Mouse (Mus musculus) kidney, postnatal 14 days (tissue): ENCODE measurements around the gene Arhgap15.

ENCODE experiments used
- DNase-seq: peaks from one replicate; pipeline ENCODE4 v3.0.0; 2022; ENCODE audit warnings: mixed read lengths

The Arhgap15 gene

DNA sequence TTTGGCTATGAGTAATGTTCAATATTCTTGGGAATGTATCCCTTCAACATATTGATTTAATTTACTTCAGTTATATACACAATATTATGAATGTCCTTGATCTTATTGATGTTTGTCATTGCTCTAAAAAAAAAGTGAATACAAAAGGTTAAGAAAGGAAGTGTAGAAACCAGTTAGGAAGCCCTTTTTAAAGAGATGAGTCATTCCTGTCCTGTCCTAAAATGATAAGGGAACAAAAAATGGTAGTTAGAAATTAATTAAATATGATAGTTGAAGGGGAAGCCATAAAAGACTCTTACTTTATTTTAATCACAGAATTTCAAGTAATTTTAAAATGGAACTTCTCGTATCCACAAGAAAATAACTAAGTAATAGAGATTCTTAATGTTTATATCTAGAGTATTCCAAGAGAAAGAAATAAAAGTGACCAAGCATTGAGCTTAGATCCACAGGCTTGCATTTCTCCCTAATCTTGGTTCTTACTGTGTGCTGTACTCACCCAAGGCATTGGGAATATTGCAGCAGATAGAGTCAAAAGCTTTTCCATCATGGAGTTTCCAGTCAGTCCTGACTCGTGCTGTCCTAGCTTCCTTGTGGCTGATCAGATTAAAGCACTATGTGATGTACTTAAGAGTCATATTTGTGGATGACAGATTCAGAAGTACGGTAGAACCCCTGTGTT, 291.0 kb downstream of the Arhgap15 start:
- no peak for DNase-seq

DNA sequence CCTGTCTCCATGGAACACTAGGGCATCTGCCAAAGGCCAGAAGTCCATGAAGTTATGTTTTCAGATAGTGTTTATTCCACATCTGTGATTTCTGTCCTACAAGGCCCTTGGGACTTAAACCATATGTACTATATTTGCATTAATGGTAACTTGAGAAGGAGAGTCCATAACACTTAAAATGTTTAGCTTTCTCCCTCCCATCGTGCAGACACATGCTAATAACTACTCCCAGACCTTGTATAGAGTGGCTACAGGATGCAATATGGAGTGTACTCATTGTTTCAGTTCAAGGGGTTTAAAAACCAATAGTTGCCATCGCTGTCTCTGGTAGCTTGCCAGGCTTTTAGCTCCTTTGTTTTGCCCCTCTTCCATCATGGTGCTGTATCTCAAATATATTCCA, 295.5 kb downstream of the Arhgap15 start:
- DNase-seq = no peak

DNA sequence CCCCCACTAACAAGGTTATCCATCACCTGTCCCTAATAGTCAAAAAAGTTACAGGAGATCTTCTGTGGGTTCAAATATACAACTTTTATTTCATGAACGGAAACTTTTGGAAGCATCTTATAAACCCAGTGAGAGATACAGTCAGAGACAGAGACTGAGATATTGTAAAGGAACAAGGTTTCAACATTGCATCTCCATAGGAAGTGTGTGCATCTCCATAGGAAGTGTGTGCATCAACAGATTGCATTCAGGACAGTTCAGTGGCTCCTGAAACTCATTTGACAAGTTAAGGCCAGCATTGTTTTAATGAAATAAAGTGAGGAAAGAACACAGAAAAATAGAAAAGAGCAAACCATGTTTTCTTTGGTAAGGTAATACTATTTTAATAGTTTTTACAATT, 296.0 kb downstream of the Arhgap15 start:
- DNase-seq = no peak

- DNase-seq = no peak
Measured at GRCm38 (mm10) chr2:44045231-44045630, 296.6 kb downstream of the Arhgap15 start.

GRCm38 (mm10) chr2:44060306-44060705, 311.7 kb downstream of the Arhgap15 start:
- no peak for DNase-seq

DNA sequence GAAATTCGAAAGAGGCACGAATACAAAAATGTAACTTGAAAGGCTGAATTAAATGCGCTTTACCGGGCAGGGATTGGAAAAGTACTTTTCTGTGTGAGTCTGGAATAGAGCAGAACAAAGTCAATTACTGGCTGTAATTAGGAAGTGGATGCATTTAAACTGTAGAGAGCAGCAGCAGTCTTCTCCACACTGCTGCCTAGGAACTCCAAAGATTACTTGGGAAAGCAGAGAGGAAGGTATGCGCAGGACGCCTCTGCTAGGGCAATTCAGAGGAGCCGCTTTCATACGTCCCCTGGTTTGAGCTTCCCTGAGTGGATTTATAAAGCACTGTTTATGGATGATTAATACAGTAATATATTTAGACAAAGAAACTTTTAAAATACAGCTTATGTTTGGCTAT, 312.1 kb downstream of the Arhgap15 start:
- DNase-seq = peak; percentile 12

- DNase-seq = no peak
Measured at GRCm38 (mm10) chr2:44065067-44065466, 316.4 kb downstream of the Arhgap15 start.

GRCm38 (mm10) chr2:44068151-44068840, 319.7 kb downstream of the Arhgap15 start:
- no peak for DNase-seq

- no peak for DNase-seq
Measured at GRCm38 (mm10) chr2:44068906-44069305, 320.3 kb downstream of the Arhgap15 start.

DNA sequence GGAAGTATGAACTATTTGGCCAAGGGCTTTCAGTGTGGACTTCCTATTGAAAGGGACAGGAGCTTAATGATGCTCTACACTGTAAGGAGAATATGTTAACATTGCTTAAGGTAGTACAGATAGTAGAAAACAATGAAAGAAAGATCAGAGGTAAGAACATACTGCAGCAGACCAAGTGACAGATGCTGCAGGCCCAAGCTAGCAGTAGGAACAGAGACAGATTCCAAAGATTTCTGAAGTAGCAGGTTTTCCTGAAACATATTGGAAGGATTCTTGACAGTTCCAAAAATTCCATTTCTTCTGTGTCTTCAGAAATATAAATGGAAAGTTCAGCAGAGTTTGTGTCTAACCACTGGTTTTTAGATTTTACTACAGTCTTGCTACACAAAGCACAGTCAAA, 327.9 kb downstream of the Arhgap15 start:
- no peak for DNase-seq

GRCm38 (mm10) chr2:44080530-44080929, 331.9 kb downstream of the Arhgap15 start:
- DNase-seq = no peak

- DNase-seq = no peak
Measured at GRCm38 (mm10) chr2:44081241-44081640, 332.6 kb downstream of the Arhgap15 start.

DNA sequence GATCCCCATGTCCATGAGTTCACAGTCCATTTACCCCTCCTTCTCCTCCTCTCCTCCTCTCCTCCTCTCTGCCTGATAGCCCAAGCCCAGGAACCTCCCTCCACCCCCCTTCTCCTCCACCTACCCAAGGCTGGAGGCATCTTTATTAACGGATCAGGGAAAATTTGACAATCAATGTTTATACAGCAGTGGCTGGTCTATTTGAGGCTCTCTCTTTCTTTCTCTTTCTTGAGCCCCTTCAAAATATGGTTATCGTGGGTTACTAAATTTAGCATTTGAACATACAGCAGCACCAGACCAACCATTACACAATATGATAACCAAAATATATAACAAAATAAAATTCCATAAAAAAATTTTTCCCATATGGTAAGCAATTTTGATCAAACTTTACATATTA, 335.8 kb downstream of the Arhgap15 start:
- no peak for DNase-seq

DNA sequence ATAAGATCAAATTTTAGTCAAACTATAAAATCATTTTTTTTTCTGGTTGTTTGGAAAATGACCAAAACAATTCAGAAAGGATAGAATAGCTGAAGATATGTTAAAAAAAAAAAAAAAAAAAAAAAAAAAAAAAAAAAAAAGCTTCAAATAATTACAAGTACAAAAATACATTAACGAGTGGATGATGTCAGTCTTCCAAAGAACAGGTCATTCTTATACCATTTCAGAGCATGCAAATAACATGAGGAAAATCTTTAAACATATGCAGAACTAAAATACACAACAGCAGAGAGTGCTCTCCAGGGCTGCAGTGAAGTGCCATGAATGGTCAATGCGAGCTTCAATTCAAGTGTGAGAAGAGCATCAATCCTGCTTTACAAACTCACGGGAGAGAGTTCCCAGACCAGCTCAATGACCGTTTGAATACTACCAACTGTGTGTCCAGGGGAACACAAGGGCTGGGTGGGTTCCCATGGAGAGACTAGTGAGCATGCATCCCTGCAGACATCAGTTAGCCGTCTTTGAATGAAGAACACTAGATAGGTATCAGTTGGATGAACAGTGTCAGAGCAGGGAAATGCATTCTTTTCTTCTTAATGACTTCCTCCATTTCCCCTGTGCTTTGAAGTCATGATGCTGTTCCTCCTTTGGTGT, 337.9 kb downstream of the Arhgap15 start:
- DNase-seq = no peak

DNA sequence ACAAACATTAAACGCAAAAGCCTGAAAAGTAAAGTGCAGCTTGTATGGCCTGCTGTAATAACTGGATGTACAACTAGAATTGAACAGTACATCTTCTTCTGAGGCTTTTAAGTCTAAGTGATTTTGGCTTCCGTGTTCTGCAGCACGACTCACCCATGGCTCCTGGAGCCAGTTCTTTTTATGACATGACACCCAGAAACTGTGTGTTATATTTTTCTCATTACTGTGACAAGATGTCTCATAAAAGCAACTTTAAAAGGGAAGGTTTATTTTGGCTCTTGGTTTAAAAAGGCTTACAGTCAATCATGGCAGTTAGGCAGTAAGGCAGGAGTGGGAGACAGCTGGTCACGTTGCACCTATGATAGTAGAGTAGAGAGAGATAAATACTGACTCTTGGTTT, 349.9 kb downstream of the Arhgap15 start:
- no peak for DNase-seq

GRCm38 (mm10) chr2:44102351-44102750, 353.7 kb downstream of the Arhgap15 start:
- DNase-seq = peak; percentile 37

DNA sequence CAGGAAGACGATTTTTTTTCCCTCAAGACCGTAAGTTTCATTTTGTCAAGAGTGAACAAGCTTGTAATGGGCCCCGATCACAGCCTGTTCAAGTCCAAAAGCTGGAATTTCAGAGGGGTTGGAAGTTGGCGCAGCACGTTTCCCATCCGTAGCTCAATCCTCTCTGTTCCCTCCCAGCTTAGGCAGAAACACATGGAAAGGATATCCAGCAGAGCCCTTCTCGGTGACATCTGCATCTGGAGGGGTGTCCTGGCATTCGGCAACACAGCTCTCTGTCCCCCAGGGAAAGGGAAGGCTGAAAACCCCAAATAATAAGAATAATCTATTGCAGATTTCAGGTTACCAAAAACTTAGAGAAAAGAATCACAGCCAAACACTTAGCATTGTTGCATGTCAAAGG, 354.7 kb downstream of the Arhgap15 start:
- no peak for DNase-seq

DNA sequence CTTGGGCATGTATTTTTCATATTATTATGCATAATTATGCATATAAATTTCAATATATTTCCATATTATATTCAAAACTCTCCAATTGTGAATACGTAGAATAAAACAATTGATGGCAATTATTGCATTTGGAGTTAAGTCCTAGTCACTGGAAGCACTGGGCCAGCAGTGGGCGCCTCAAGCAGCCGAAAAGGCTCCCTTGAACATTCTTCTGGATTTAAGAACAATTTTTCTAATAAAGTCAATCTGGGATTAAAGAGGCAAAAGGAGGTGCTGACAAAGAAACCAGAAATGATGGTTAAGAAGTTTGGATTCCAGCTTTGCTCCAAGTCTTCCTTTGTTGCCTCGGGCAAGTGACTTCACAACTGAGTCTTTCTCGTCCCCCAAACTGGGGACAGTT, 355.1 kb downstream of the Arhgap15 start:
- peak; percentile 31 for DNase-seq

- DNase-seq = peak; percentile 43
Measured at GRCm38 (mm10) chr2:44104282-44105197, 355.9 kb downstream of the Arhgap15 start.

- no peak for DNase-seq
Measured at GRCm38 (mm10) chr2:44105198-44105555, 356.6 kb downstream of the Arhgap15 start.

DNA sequence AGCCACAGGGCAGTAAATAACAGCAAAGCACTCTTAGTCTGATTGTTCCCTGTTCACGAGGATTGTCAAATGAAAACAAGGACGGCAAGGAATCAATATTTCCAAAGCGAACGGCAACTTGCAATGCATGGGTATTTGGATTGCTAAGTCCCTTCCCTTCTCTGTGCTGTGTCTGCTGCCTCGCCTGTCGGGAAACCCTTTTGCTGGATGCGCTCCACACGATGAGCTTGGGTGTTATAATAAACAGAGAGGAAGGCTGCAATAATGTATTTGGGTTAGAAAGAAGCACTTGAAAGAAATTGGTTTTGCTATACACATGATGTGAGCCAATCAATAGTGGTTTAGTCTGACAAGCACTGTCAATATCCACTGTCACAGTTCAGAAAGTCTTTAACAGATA, 357.7 kb downstream of the Arhgap15 start:
- DNase-seq = no peak

DNA sequence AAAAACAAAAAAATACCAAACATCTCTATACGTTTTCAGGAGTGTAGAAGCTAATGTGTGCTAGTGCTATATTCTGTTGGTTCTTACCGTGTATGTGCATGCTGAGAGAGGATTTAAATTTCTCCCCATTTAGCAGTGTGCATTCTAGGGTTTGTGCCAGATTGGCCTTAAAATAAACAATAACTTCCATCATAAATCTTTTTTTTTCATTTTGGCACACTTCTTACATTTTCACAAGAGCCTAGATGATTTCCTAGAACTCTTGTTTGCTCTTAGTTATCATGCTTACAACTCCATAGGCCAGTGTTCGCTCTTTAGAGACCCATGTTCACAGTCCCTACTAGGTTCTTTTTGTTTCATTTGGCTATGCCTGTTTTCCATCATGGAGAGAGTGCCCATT, 362.7 kb downstream of the Arhgap15 start:
- DNase-seq = no peak
